Mouse (Mus musculus) embryonic facial prominence, embryonic 14.5 days (tissue): Measurements from ENCODE around the gene Duxf3. TPM values are rescaled to one million over a fixed set of nuclear protein-coding genes. Genes with fewer than 3 reads are reported as not detected.

Source experiments
- ATAC-seq: fragments of 200-750 bp; cut with Nextera tagmentation; 2 replicates; pipeline ENCODE4 v1.8.0; 2017; ENCODE audit warnings: low read depth, moderate number of reproducible peaks, moderate TSS enrichment
- DNase-seq: peaks from one replicate; pipeline ENCODE4 v3.0.0-alpha.2; 2015; ENCODE audit warnings: low spot score
- H3K27ac ChIP-seq: fragments of 300-500 bp; sonication (generic); replicated peaks from 2 replicates; pipeline ENCODE4 v1.5.1; 2014; ENCODE audit warnings: low read depth, mild to moderate bottlenecking, low read length, moderate library complexity
- H3K27me3 ChIP-seq: fragments of 300-500 bp; sonication (generic); replicated peaks from 2 replicates; pipeline ENCODE4 v1.6.1; 2014; ENCODE audit warnings: low read length; ENCODE audit not compliant: control insufficient read depth, insufficient read depth
- H3K36me3 ChIP-seq: fragments of 300-500 bp; sonication (generic); 2 replicates; pipeline ENCODE4 v1.6.1; 2014; ENCODE audit warnings: low read length, mixed read lengths; ENCODE audit not compliant: control insufficient read depth, insufficient read depth
- H3K4me1 ChIP-seq: fragments of 300-500 bp; sonication (generic); 2 replicates; pipeline ENCODE4 v1.6.1; 2014; ENCODE audit warnings: antibody characterized with exemption, low read length; ENCODE audit not compliant: control insufficient read depth, insufficient read depth
- H3K4me2 ChIP-seq: fragments of 300-500 bp; sonication (generic); 2 replicates; pipeline ENCODE4 v1.6.1; 2014; ENCODE audit warnings: low read depth, mild to moderate bottlenecking, low read length, moderate library complexity, mixed read lengths
- H3K4me3 ChIP-seq: fragments of 300-500 bp; sonication (generic); 2 replicates; pipeline ENCODE4 v1.5.1; 2014; ENCODE audit warnings: low read depth, mild to moderate bottlenecking, low read length
- H3K9ac ChIP-seq: fragments of 300-500 bp; sonication (generic); 2 replicates; pipeline ENCODE4 v1.6.1; 2014; ENCODE audit warnings: low read depth, mild to moderate bottlenecking, low read length, moderate library complexity, mixed read lengths
- H3K9me3 ChIP-seq: fragments of 300-500 bp; sonication (generic); 2 replicates; pipeline ENCODE4 v1.6.1; 2016; ENCODE audit warnings: low read length; ENCODE audit not compliant: control insufficient read depth
- WGBS: fragments of 180-500 bp; shearing (Covaris S2); extraction: QIAGEN DNeasy Blood & Tissue Kit; methylation state at CpG from one replicate; pipeline ENCODE4 v1.1.7; 2014; 5-methylcytosine and 5-hydroxymethylcytosine counted together
- polyA plus RNA-seq: library from polyadenylated mRNA; unstranded; fragments of >200 nt; fragmentation: Nextera tagmentation; extraction: Ambion mirVana; gene quantifications from 2 replicates; pipeline ENCODE4 v1.2.1, GENCODE M21; 2014

The Duxf3 gene
- polyA plus RNA-seq, 1 experiment from 2014 or later: not detected

- WGBS: 81% methylated on average over 5 of the region's 5 CpGs
- Histone ChIP-seq H3K36me3 (no peaks in the 10 kb centered on the region), H3K4me2 (no peak overlapping the region)
Measured at GRCm38 (mm10) chr10:58214934-58215333, 17.5 kb downstream of the Duxf3 start.

GRCm38 (mm10) chr10:58214497-58214896 lies 18.0 kb downstream of the Duxf3 start:
- H3K36me3 ChIP-seq: no peaks in the 10 kb centered on the region
- H3K4me3 ChIP-seq: no peak overlapping the region
- H3K27me3 ChIP-seq: no peaks in the 10 kb centered on the region
- H3K9ac ChIP-seq: no peak overlapping the region
- ATAC-seq (no peak), DNase-seq (no peak)
- H3K27ac ChIP-seq: no peak overlapping the region
- H3K4me2 ChIP-seq: no peak overlapping the region
- peaks cover 8% of the 10 kb centered on the region; the same call in 1 of the 2 replicates for H3K9me3 ChIP-seq
- H3K4me1 ChIP-seq: no peaks in the 10 kb centered on the region

More at GRCm38 (mm10) chr10:58214934-58215333, 17.5 kb downstream of the Duxf3 start:
- Histone ChIP-seq H3K27ac (no peak overlapping the region), H3K4me1 (no peaks in the 10 kb centered on the region), H3K9me3 (peaks cover 8% of the 10 kb centered on the region; the same call in 1 of the 2 replicates), H3K4me3 (no peak overlapping the region), H3K27me3 (no peaks in the 10 kb centered on the region), H3K9ac (no peak overlapping the region)
- DNase-seq: no peak
- ATAC-seq: no peak

GRCm38 (mm10) chr10:58212230-58212629 lies 20.2 kb downstream of the Duxf3 start:
- Histone ChIP-seq H3K4me3 (no peak overlapping the region), H3K4me1 (no peaks in the 10 kb centered on the region), H3K27ac (no peak overlapping the region), H3K27me3 (no peaks in the 10 kb centered on the region), H3K36me3 (no peaks in the 10 kb centered on the region), H3K4me2 (no peak overlapping the region), H3K9ac (no peak overlapping the region), H3K9me3 (peaks cover 8% of the 10 kb centered on the region; the same call in 1 of the 2 replicates)
- ATAC-seq (no peak), DNase-seq (no peak)
- WGBS: 73% methylated on average over 7 of the region's 7 CpGs

GRCm38 (mm10) chr10:58211213-58211612 lies 21.3 kb downstream of the Duxf3 start:
- Histone ChIP-seq H3K9me3 (peaks cover 8% of the 10 kb centered on the region; the same call in 1 of the 2 replicates), H3K4me1 (no peaks in the 10 kb centered on the region), H3K4me3 (no peak overlapping the region), H3K27ac (no peak overlapping the region), H3K4me2 (no peak overlapping the region), H3K27me3 (no peaks in the 10 kb centered on the region), H3K36me3 (no peaks in the 10 kb centered on the region), H3K9ac (no peak overlapping the region)
- DNase-seq: no peak
- no peak for ATAC-seq
- WGBS: 89% methylated on average over 2 of the region's 2 CpGs

DNA sequence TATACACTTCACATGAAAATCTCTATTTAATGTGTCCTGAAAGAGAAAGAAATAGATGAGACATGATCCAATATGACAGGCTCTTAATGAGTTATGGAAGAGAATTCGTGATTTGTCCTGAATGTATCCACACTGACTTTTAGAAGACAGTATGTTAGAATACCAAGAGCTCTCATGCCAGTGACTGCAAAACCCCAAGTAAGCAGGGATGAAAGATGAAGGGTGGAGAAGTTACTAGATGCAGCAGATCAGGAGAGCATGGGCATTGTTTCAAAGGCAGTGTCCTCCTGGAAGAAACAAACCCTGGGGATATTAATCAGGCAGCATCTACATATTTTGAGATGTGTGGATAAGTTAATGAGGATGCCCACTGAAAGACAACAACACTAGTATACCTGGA lies 22.0 kb downstream of the Duxf3 start:
- Histone ChIP-seq H3K9ac (no peak overlapping the region), H3K4me1 (no peaks in the 10 kb centered on the region), H3K9me3 (peaks cover 8% of the 10 kb centered on the region; the same call in 1 of the 2 replicates), H3K4me2 (no peak overlapping the region), H3K27ac (no peak overlapping the region), H3K36me3 (no peaks in the 10 kb centered on the region), H3K4me3 (no peak overlapping the region), H3K27me3 (no peaks in the 10 kb centered on the region)
- WGBS: 56% methylated on average over 1 of the region's 1 CpGs
- DNase-seq (no peak), ATAC-seq (no peak)

- no peak for ATAC-seq
- 77% methylated on average over 2 of the region's 2 CpGs for WGBS
- no peak overlapping the region for H3K27ac ChIP-seq
- no peak overlapping the region for H3K4me2 ChIP-seq
- no peak for DNase-seq
- H3K27me3 ChIP-seq: no peaks in the 10 kb centered on the region
- H3K9me3 ChIP-seq: peaks cover 8% of the 10 kb centered on the region; the same call in 1 of the 2 replicates
- no peaks in the 10 kb centered on the region for H3K36me3 ChIP-seq
- no peaks in the 10 kb centered on the region for H3K4me1 ChIP-seq
- H3K4me3 ChIP-seq: no peak overlapping the region
- H3K9ac ChIP-seq: no peak overlapping the region
Measured at GRCm38 (mm10) chr10:58209710-58210467, 22.6 kb downstream of the Duxf3 start.

GRCm38 (mm10) chr10:58206639-58207404 lies 25.7 kb downstream of the Duxf3 start:
- Histone ChIP-seq H3K9ac (no peak overlapping the region), H3K36me3 (no peaks in the 10 kb centered on the region), H3K9me3 (0 out of 2 replicates have a peak, but pooled peaks cover 2% of the 10 kb centered on the region), H3K27ac (no peak overlapping the region), H3K4me2 (no peak overlapping the region), H3K4me3 (no peak overlapping the region), H3K27me3 (no peaks in the 10 kb centered on the region), H3K4me1 (no peaks in the 10 kb centered on the region)
- WGBS: 80% methylated on average over 4 of the region's 4 CpGs
- no peak for ATAC-seq
- no peak for DNase-seq

DNA sequence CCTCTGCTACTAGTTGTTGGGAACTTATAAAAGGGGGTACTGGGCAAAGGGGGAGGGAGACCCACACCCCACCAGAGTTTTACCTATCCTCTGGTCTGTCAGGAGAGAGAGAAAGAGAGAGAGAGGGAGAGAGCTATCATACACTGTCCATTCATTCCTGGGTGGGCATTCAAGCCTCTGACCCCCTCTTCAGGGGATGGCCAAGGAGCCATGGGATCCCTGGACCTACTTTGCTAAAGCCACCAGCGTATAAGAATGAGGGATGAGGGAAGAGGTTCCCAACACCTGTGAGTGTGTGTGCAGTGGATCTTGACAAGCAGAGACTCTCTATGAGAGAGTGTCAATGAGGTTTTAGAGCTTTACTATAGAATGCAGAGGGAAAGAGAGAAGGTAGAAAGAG lies 26.5 kb downstream of the Duxf3 start:
- no peak for DNase-seq
- no peak overlapping the region for H3K4me2 ChIP-seq
- no peak overlapping the region for H3K27ac ChIP-seq
- no peaks in the 10 kb centered on the region for H3K27me3 ChIP-seq
- WGBS: 43% methylated on average over 1 of the region's 1 CpGs
- H3K36me3 ChIP-seq: no peaks in the 10 kb centered on the region
- H3K9me3 ChIP-seq: no peaks in the 10 kb centered on the region
- no peaks in the 10 kb centered on the region for H3K4me1 ChIP-seq
- no peak overlapping the region for H3K4me3 ChIP-seq
- H3K9ac ChIP-seq: no peak overlapping the region
- ATAC-seq: no peak
